Mouse (Mus musculus) myocyte (in vitro differentiated cells): ENCODE results near the gene Cuedc2.

Experiments used
- CEBPB ChIP-seq: IDR thresholded peaks from 2 replicates; pipeline ENCODE4 v1.6.1; 2011; ENCODE audit warnings: mild to moderate bottlenecking, moderate library complexity; ENCODE audit not compliant: poor library complexity, insufficient read depth, severe bottlenecking
- E2F4 ChIP-seq: IDR thresholded peaks from one replicate; pipeline ENCODE4 v1.6.1; 2011; ENCODE audit warnings: mild to moderate bottlenecking, control low read depth, moderate library complexity; ENCODE audit not compliant: insufficient read depth
- MAX ChIP-seq: IDR thresholded peaks from one replicate; pipeline ENCODE4 v1.6.1; 2011; ENCODE audit warnings: low read depth, mild to moderate bottlenecking, control low read depth
- POLR2A ChIP-seq: IDR thresholded peaks from one replicate; pipeline ENCODE4 v1.6.1; 2011; ENCODE audit warnings: low read depth, mild to moderate bottlenecking, control low read depth, moderate library complexity; ENCODE audit not compliant: insufficient read length
- POLR2AphosphoS2 ChIP-seq: IDR thresholded peaks from one replicate; pipeline ENCODE4 v1.6.1; 2011; ENCODE audit warnings: low read depth, control low read depth; ENCODE audit not compliant: insufficient read length
- TCF12 ChIP-seq: IDR thresholded peaks from one replicate; pipeline ENCODE4 v1.6.1; 2011; ENCODE audit warnings: mild to moderate bottlenecking, control low read depth; ENCODE audit not compliant: poor library complexity, insufficient read depth, severe bottlenecking
- USF1 ChIP-seq: IDR thresholded peaks from one replicate; pipeline ENCODE4 v1.6.1; 2011; ENCODE audit warnings: low read depth, mild to moderate bottlenecking, control low read depth, moderate library complexity

DNA sequence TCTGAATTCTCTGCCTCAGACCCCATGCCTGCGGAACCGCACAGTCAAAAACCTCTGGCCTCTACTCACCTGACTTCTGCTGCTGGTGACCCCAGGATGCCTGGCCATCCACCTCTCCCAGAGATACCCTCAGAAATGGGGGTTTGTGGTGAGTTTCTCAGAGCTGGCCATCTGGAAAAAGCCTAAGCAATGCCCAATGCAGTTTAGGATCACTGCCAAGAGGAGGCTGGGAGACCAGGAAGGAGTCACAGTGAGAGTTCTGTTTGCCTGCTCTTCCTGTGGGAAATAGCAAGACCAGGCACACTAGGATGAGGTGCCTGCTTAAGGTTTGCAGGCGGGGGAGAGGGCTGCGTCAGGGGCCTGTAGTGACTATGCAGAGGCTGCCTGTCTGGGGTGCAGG is 53.8 kb downstream of the Cuedc2 start:
- TF ChIP-seq CEBPB (no peak), POLR2A (no peak), E2F4 (no peak), TCF12 (no peak), MAX (no peak), POLR2AphosphoS2 (no peak), USF1 (no peak)
